Mouse (Mus musculus): ENCODE data around the gene Golph3.

DNA sequence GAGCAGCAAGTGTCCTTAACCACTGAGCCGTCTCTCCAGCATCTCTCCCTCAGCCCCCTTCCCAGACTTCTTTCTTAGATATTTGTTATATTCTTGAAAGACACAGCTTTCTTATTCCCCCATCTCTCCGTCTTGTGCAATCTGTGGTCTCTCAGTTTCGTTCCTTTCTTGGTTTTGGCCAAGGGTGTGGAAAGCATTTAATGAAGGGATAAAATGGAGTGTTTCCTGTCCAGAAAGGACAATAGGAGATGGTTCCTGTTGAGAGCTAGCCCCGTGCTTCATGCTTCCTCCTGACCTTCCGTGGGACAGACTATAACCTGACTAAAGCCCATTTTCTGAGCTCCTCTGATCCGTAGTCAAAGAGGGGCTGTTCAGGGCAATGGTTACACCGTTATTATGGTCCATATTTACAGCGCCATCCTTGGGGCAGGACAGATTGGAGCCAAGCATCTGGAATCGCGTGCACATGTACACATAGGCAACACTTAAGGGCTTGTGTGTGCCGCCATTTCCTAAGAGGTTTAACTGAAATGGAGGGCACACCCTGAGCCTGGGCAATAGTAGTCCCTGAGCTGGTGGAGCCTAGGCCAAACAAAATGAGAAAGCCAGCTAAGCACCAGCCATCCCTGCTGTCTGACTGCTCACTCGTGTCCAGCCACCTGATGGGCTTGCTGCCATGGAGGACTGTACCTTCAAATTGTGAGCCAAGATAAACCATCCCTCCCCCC is 47.8 kb upstream of the Golph3 start:
- TF ChIP-seq CTCF (conservative IDR thresholded peaks at IDR 0.05; ENCODE audit: low read length) (no peak), POU5F1 (IDR thresholded peaks at IDR 0.05; ENCODE audit: borderline replicate concordance, low read length) (no peak)
